ENCODE assay signal across 24 mouse cellular contexts in the genomic region with DNA sequence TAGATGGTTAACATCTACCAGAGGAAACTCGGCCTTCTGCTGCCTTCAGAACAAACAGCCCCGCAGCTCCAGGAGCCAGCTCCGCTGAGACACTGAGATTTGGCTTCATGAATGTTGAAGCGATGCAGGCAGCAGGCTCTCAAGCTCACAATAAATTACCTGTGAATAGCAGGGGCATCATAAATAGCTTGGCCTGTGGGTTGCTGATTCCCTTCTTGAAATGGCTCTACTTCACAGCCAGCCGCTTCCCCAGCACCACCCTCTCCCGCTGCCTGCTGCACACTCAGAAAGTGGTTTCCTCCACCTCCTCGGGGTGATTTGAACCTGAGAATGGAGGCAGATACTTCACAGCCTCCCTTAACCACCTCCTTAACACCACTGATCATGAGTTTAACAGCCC.
DNase-seq lines count a peak whose midpoint lies in the region; ATAC-seq and TF ChIP-seq lines count a peak whose summit lies in the region.
"Had no signal": no experiment of that assay in that cellular context is flagged by ENCODE, and none has a peak within 500 bp of the region (broad histone marks: within the 10 kb centered on the region; RNA-seq: fewer than 3 reads in every experiment).

No protein-coding gene starts in this region.

- peak; percentile 57 to 60 for DNase-seq in frontal cortex, postnatal 36 days (ENCODE audit: low spot score in 2 of 2)
- no peak for DNase-seq in frontal cortex, postnatal 10 days (ENCODE audit: low spot score in 2 of 2)
- no peak for DNase-seq in midbrain, embryonic 10.5 days (ENCODE audit: low spot score)
- peak; percentile 30 for DNase-seq in right cerebral cortex, postnatal 25 days
- DNase-seq in right cerebral cortex, postnatal 10 days (ENCODE audit: low spot score in 2 of 2) = no peak
- no peak for DNase-seq in gastrocnemius, postnatal 4 days (ENCODE audit: low spot score in 2 of 2)
- DNase-seq: adrenal gland, adult 8-10 months; cerebellum, adult 8-10 months; cerebellum, postnatal 25 days; heart, postnatal 14 days; kidney, adult 9 months; kidney, postnatal 10 days; left cerebral cortex, postnatal 4 days; liver, postnatal 0 days; lung, postnatal 36 days; thymus, postnatal 14 days had no signal

- H3K27me3 ChIP-seq in midbrain, embryonic 12.5 days = 0 out of 2 replicates have a peak, but pooled peaks cover 10% of the 10 kb centered on the region
- H3K27me3 ChIP-seq in midbrain, embryonic 10.5 days (ENCODE audit: low read depth, poor library complexity, severe bottlenecking) = peaks cover 4% of the 10 kb centered on the region; the same call in 1 of the 2 replicates

- H3K9me3 ChIP-seq in midbrain, embryonic 12.5 days = no peaks in the 10 kb centered on the region
- no peaks in the 10 kb centered on the region for H3K9me3 ChIP-seq in midbrain, embryonic 10.5 days (replicated peaks)
- H3K9me3 ChIP-seq: forebrain, embryonic 13.5 days; G1E; hindbrain, embryonic 10.5 days; liver, embryonic 12.5 days; megakaryocyte, embryonic 14.5 days had no signal

- TF ChIP-seq POLR2A in olfactory bulb, adult 2 months (IDR thresholded peaks at IDR 0.05; ENCODE audit: insufficient read depth, low read depth, low read length) = no peak

- no peak for ATAC-seq in midbrain, embryonic 12.5 days (ENCODE audit: low FRiP score, low read depth)
- ATAC-seq: forebrain, embryonic 13.5 days; intestine, postnatal 0 days; liver, embryonic 12.5 days; liver, postnatal 0 days had no signal

- 66% methylated on average over 7 of the region's 7 CpGs for WGBS in midbrain, embryonic 12.5 days
- WGBS in midbrain, embryonic 10.5 days = 81% methylated on average over 7 of the region's 7 CpGs
- 39% methylated on average over 7 of the region's 7 CpGs for WGBS in olfactory bulb, adult 2 months

- H3K36me3 ChIP-seq in midbrain, embryonic 12.5 days = no peaks in the 10 kb centered on the region
- no peaks in the 10 kb centered on the region for H3K36me3 ChIP-seq in midbrain, embryonic 10.5 days
- H3K36me3 ChIP-seq: G1E; hindbrain, embryonic 10.5 days; liver, embryonic 12.5 days had no signal

- no peak overlapping the region for H3K4me3 ChIP-seq in midbrain, embryonic 12.5 days
- H3K4me3 ChIP-seq in midbrain, embryonic 10.5 days = no peak overlapping the region
- no peak overlapping the region for H3K4me3 ChIP-seq in olfactory bulb, adult 2 months (ENCODE audit: insufficient read depth, low read depth, low read length)
- H3K4me3 ChIP-seq: forebrain, embryonic 13.5 days; hindbrain, embryonic 10.5 days; liver, embryonic 12.5 days; megakaryocyte, embryonic 14.5 days had no signal

- H3K9ac ChIP-seq in midbrain, embryonic 12.5 days (replicated peaks) = no peak overlapping the region
- H3K9ac ChIP-seq: forebrain, embryonic 13.5 days; liver, embryonic 12.5 days; liver, postnatal 0 days had no signal

- H3K4me1 ChIP-seq in midbrain, embryonic 12.5 days = peaks cover 5% of the 10 kb centered on the region
- peaks cover 16% of the 10 kb centered on the region for H3K4me1 ChIP-seq in midbrain, embryonic 10.5 days
- H3K4me1 ChIP-seq in olfactory bulb, adult 2 months (ENCODE audit: control insufficient read depth, insufficient read depth, low read length) = peaks cover 51% of the 10 kb centered on the region
- H3K4me1 ChIP-seq: liver, embryonic 12.5 days; megakaryocyte, embryonic 14.5 days had no signal

- 0 out of 2 replicates have a peak overlapping the region, but pooled peaks have one; percentile 3 for H3K27ac ChIP-seq in midbrain, embryonic 12.5 days (replicated peaks)
- H3K27ac ChIP-seq in midbrain, embryonic 10.5 days (replicated peaks) = no peak overlapping the region
- peak overlapping the region; percentile 47 for H3K27ac ChIP-seq in olfactory bulb, adult 2 months (ENCODE audit: insufficient read depth, low read depth, low read length)
- H3K27ac ChIP-seq: forebrain, embryonic 13.5 days; hindbrain, embryonic 10.5 days; liver, embryonic 12.5 days had no signal

- H3K4me2 ChIP-seq in midbrain, embryonic 12.5 days (replicated peaks) = no peak overlapping the region
- H3K4me2 ChIP-seq: forebrain, embryonic 13.5 days; liver, embryonic 12.5 days had no signal

- no peak for TF ChIP-seq CTCF in olfactory bulb, adult 2 months (IDR thresholded peaks at IDR 0.05; ENCODE audit: insufficient read depth, low read depth, low read length)

Comparison
In these comparisons a context has a peak if more than half of its experiments do, and no peak if none do; other contexts are left out.
1. DNase-seq: peak in frontal cortex, postnatal 36 days (2 of 2) and right cerebral cortex, postnatal 25 days (single experiment); none in frontal cortex, postnatal 10 days (0 of 2), midbrain, embryonic 10.5 days (single experiment), right cerebral cortex, postnatal 10 days (0 of 2) and gastrocnemius, postnatal 4 days (0 of 2).